Mouse (Mus musculus): ENCODE data around the gene Vtcn1. TPM values are rescaled to one million over a fixed set of nuclear protein-coding genes. Genes with fewer than 3 reads are reported as not detected.

The Vtcn1 gene
- polyA plus RNA-seq, 1 experiment = 0.30 TPM

GRCm38 (mm10) chr3:100940496-100941037 is 115.3 kb downstream of the Vtcn1 start:
- TF ChIP-seq POLR2A (IDR thresholded peaks at IDR 0.05; ENCODE audit: insufficient read depth, low read length) (no peak), CTCF (IDR thresholded peaks at IDR 0.05; ENCODE audit: low read depth, low read length) (no peak), EP300 (IDR thresholded peaks at IDR 0.05; ENCODE audit: insufficient read depth, low read depth, low read length) (no peak)

More at GRCm38 (mm10) chr3:100940496-100941037, 115.3 kb downstream of the Vtcn1 start:
- H3K4me1 ChIP-seq (ENCODE audit: control insufficient read depth, insufficient read depth, low read length) = no peaks in the 10 kb centered on the region
- H3K9me3 ChIP-seq (replicated peaks; ENCODE audit: control insufficient read depth, insufficient read depth, low read length, poor library complexity, severe bottlenecking) = no peaks in the 10 kb centered on the region
- no peak overlapping the region for H3K27ac ChIP-seq (ENCODE audit: insufficient read depth, low read length)
- no peaks in the 10 kb centered on the region for H3K27me3 ChIP-seq (ENCODE audit: control insufficient read depth, insufficient read depth, low read length, poor library complexity, severe bottlenecking)
- no peak overlapping the region for H3K9ac ChIP-seq (ENCODE audit: low read depth, poor library complexity, severe bottlenecking)
- no peak overlapping the region for H3K4me3 ChIP-seq (ENCODE audit: low read depth, low read length)
- H3K36me3 ChIP-seq (ENCODE audit: control insufficient read depth, insufficient read depth, low read length, poor library complexity, severe bottlenecking) = peaks cover 55% of the 10 kb centered on the region

Other genes with a start within 250 kb of the Vtcn1 start
- 61.3 and 66.2 TPM in 2 replicates for gene Man1a2, start 140.0 kb upstream of the Vtcn1 start, polyA plus RNA-seq (2011; ENCODE audit: insufficient read depth, insufficient read length, low read depth, missing spikeins)
- gene Trim45, start 96.7 kb downstream of the Vtcn1 start, polyA plus RNA-seq (2011; ENCODE audit: insufficient read depth, insufficient read length, low read depth, missing spikeins) = 4.6 and 5.9 TPM in 2 replicates
- 44.3 and 47.3 TPM in 2 replicates for gene Ttf2, start 144.2 kb downstream of the Vtcn1 start, polyA plus RNA-seq (2011; ENCODE audit: insufficient read depth, insufficient read length, low read depth, missing spikeins)
- gene Cd101, start 204.1 kb downstream of the Vtcn1 start, polyA plus RNA-seq (2011; ENCODE audit: insufficient read depth, insufficient read length, low read depth, missing spikeins) = not detected in 2 replicates